Mouse (Mus musculus): ENCODE measurements around the gene Cdh26.

Gene Cdh26

DNA sequence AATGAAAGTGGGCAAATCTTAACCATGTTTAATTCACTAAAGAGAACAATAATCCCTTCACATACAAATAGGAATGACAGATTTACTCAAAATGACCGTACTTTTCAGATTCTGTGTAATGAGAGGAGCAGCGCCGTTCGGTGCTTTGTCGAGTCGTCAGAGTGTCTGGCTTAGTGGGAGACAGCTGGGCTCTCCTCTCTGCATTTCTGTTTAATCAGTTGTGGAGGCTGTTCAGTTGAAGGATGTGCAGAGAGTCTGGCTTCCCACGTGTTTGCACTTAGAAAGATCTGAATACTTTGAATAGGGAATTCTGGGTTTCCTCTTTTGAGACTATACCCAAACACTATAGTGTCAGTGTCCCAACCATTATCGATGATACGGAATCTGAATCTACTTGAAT, 7.0 kb downstream of the Cdh26 start:
- DNase-seq (ENCODE audit: low spot score) = no peak

DNA sequence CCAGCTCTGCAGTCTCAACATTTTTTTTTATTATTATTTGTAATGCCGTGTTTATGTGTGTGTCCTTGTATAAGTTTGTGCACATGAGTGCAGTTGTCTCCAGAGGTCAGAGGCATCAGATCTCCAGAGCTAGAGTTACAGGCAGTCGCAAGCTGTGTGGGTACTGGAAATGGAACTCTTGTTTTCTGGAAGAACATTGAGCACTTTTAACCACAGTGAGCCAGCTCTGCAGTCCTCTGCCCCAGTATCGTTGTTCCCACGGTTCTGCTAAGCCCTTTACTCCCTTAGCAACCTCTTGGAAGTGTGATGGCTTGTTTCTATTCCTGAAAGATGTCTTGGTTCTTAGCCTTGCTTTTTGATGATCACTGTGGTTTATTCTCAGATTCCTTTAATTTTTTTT, 19.1 kb downstream of the Cdh26 start:
- DNase-seq (ENCODE audit: low spot score) = no peak

DNA sequence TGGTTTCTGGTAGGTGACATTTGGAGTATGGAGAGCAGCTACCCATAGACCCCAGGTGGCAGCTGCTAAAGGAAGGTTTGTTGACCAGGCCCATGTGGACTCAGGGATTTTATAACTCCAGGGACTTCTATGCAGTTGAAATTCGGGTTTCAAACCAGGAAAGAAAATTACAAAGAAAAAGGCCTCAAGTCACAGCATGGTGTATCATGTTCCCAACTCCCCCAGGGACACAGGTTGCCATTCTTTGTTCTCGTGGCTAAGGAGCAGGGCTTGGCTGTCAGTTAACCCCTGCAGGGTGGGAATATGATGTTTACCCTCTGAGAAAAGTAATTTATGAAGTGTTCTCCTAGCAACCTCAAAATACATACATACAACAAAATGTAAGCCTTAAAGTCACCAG, 19.9 kb downstream of the Cdh26 start:
- no peak for DNase-seq (ENCODE audit: low spot score)

DNA sequence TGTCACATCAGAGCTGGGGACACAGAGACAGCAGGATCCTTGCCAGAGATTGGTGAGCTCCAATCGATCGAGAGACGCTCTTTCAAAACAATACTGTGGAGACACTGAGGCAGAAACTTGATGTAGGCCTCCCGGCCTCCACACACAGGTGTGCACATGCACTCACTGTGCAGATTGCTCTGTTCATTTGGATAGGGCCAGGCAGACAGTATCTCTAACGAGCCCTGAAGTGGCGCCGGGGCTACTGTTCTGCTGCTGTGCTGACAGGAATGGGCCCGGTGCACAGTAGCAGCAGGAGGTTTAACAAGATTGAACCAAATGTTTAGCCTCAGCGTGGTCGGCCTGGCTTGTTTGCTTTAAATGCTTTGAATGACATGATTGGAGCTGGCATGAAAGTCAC, 20.6 kb downstream of the Cdh26 start:
- DNase-seq (ENCODE audit: low spot score) = no peak

DNA sequence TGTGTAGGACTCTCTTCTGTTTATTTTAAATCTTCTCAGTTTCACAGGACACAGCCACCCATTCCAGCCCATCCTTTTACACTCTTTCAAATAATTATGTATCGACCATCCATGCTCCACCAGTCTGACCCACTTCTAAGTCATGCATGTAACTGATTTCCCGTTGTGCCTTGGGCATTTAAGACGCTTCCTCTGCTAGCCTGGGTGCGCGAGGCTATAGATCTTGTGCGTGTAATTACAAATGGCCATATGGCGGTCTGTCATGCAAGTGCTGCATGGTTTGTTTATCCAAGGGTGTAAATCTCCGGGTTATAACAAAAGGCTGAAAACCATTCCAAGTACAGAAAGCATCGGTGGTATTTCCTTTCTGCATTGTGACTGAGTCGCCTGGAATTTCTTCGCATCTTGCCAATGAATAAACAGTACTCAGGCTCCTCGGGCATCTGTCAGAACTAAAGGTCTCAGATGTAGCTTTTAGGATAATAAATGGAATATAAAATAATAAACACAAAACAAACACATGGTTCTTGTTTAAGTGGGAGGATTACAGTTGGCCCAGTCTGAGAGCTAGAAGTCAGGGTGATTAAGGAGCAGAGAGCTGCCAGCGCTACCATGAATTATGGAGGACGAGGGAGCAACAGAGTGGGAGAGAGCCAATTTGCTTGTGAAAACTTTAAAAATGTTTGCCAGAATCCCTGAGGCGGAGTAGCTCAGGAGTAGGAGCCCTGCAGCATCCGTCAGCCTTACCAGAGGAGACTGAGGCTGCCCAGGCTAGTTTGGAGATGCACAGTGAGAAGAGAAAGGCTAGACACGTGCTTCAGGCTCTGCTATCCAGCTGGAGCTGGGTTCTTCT, 24.6 kb downstream of the Cdh26 start:
- peak; percentile 61 for DNase-seq (ENCODE audit: low spot score)

DNA sequence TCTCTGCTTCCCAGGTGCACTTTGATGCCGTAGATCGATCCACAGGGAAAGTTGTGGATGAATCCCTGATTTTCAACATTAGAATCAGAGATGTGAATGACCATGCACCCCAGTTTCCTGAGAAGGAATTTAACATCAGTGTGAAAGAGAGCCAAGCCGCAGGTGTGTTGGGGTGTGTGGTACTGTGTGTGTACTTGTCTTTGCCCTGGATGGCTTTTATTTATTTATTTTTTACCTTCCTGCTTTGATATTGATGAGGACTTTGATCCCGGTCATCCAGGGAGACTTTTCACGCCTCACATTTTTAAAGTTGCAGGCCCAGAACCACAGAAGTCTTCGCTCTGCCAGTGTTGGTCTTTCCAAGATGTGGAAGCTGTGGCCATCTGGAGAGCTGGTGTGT, 27.1 kb downstream of the Cdh26 start:
- DNase-seq (ENCODE audit: low spot score) = no peak

DNA sequence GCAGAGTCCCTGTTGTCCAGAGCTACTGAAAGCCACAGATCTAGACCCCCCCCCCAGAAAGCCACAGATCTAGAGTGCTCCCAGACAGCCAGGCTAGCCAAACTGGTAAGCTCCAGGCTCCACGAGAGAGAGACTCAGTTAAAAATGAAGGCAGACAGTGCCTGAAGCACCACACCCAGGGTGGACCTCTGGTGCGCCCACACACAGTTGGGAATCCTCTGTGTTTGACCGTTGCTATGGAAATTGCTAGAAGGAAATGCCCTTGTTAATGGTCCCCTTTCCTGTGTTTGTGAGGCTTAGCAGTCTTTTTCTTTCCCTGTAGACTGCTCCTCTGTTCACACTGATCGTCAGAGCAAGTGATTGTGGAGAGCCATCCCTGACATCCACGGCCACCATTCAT, 30.0 kb downstream of the Cdh26 start:
- DNase-seq (ENCODE audit: low spot score) = peak; percentile 9

DNA sequence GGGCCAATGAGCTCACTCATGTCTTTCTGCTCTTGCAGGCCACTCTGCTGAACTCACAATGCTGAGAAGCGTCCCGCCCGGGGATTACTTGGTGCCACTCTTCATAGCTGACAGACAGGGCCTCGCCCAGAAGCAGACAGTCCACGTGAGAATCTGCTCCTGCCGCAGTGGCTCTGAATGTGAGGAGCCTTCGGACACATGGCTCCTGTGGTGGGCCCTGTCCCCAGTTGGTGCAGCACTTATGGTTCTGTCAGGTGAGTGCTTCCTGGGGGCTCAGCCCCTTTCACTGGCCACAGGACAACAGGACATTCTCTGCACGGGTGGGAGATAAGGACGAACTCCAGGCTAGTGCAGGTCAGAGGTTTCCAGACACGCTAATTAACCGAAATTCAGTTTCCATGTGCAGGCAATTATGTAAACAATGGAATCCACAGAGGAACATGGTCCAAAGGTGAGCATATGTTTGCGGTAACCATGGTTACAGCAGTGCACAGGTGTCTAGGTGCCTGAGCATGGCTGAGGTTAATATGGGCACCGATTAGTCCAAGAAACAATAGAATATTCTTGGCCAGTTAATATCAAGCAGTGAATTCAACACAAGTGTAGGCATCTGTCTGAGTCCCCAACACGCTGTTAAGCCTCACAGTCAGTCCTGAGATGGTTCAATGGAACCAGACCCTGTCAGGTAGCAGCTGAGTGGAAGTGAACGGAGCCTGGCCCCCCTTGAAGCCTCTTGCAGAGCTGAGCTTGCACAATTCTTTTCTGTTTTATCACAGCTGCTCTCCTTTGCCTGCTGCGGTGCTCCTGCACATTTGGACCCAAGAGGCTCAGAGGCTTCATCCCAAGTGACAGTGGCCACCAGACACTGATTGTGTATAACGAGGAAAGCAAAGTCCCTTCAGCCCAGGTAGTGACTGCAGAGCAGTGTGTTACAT, 41.5 kb downstream of the Cdh26 start:
- DNase-seq (ENCODE audit: low spot score) = no peak

DNA sequence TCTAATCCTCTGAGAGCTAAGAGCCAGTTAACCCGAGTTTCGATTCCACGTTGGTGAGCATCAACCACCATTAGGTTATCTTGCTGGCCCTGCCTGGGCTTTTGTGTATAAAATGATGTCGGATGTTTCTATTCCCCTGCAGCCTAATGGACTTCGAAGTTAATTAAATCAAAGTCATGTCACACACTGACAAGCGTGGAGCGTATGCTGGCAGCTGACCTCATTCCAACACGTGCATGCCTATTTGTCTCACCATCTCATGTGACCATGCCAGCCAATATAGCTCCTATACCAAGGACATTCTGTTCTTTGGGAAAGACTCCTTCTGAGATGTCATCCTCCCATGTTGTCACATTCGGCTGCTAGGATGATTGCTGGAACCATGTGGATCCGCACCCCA, 43.6 kb downstream of the Cdh26 start:
- DNase-seq (ENCODE audit: low spot score) = no peak

DNA sequence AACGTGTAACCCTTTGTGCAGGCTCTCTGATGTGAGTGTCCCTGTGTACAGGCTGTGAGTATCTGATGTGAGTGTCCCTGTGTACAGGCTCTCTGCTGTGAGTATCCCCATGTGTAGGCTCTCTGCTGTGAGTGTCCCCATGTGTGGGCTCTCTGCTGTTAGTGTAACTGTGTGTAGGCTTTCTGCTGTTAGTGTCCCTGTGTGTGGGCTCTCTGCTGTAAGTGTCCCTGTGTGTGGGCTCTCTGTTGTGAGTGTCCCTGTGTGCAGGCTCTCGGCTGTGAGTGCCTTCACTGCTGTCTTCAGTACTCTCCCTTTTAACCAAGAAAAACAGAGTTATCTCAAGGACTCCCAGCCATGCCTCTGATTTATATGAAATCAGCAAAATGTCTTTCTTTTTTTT, 46.9 kb downstream of the Cdh26 start:
- DNase-seq (ENCODE audit: low spot score) = no peak

DNA sequence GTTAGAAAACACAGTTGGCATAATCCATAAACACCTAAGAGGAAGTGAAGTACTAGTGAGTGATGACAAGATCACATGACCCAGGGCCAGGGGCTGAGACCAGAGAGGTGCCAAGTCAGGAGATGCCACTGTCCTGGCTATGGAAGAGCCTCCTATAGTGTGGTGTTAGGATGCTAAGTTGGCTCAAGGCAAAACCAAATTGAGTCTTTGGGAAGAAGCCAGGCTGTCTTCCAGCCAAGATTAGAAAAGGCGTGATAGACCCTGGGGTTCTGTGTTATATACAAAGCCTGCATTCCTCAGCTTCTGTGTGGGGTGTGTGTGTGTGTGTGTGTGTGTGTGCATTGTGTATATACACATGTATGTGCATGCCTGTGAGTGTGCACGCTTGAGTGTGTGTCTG, 48.7 kb downstream of the Cdh26 start:
- DNase-seq (ENCODE audit: low spot score) = no peak

DNA sequence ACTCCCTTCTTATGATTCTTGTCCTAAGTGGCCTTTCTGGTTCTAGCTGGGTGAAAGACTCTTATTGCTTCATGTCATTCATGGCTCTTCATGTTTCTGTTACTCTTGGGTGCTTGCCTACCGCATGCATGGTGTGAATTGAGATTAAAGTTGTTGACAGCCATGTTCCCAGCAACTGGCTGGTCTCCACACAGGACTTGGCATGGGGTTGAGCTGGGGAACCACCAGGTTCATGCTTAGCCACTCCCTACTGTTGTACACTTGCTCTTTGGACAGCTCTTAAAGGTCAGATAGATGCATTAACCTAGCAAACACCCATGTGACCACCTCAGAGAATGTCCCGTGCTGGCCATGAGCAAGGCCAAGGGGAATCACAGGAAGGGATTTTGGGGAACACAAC, 50.6 kb downstream of the Cdh26 start:
- no peak for DNase-seq (ENCODE audit: low spot score)

DNA sequence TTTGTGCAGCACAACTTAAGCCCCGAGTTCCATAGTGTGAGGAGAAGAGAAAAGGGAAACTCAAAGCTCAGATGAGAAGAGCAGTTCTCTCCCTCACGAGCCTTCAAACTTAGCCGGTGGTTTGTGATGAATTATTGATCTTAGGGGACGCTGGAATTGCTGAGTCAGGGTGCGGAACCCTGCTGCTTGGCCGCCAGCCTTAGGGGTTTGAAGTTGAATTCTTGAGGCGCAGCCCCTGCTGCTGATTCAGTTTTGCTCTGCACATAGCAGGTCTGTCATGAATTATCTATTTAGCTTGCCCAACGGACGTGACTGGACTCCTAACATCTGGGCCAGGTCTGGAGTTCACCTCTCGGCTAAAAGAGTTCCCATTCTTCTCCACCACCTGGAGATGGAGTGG, 53.1 kb downstream of the Cdh26 start:
- DNase-seq (ENCODE audit: low spot score) = no peak

DNA sequence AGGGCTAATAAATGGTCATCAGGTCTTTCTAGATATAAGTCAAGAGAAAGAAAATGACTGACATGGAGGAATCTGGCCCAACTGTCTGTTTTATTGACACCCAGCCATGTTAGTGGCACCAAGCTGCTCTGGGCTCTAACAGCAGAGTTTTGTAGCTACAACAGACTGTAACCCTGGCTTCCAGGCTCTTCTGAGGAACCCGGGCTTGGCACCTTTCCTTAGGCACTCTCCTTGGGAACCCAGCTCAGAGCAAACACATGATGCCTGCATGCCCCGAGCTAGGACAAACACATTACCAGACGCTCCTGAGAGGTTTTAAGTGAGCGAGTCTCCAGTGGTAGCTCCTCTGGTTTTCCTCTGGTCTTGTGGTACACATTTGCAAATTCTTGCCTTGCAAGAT, 57.9 kb downstream of the Cdh26 start:
- no peak for DNase-seq (ENCODE audit: low spot score)

DNA sequence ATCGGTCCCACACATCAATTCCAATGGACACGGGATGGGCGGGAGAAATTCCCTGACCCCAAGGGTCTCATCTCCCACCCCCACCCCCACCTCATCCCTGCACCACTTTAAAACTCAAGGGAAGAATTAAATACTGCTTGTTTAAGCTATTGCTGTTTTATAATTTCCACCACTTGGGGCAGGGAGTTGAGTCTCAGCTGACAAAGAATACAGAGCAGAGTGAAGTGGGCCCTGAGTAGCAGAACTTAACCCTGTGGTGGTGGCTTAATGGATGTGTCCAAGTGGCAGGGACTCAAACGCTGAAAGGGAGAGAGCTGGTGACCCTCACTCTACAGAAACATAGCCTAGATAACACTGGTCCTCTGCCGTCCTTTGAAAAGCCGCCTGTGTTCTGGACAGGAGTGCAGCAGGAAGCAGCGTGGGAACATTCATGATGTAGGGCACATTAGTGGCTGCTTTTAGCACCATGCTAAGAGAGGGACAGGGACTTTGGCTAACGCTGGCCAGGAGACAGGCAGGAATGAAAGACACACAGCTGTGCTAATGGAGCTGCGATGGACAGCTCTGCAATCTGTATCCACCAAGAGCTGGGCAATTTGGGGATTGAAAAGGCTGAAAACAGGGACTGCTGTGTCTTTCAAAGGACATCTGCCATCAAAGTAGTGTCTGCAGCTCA, 60.1 kb downstream of the Cdh26 start:
- no peak for DNase-seq (ENCODE audit: low spot score)

DNA sequence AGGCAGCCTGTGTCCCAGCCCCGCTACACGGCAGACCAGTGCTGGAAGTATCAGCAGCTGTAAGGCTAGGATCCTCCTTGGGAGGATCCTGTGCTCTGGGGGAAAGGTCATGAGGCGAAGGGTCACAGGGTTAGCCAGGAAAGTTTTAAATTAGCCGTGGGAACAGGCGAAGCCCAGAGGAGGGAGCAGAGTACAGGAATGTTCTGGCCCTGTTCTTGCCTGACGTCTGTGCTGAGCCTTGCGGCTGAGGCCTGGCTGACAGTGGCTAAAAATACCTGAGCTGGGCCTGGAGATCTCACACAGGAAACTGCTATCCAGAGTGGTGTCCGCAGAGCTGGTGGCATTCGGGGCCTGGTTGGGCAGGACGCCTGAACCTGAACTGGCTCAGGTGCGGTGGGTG, 63.7 kb downstream of the Cdh26 start:
- peak; percentile 44 for DNase-seq (ENCODE audit: low spot score)

DNA sequence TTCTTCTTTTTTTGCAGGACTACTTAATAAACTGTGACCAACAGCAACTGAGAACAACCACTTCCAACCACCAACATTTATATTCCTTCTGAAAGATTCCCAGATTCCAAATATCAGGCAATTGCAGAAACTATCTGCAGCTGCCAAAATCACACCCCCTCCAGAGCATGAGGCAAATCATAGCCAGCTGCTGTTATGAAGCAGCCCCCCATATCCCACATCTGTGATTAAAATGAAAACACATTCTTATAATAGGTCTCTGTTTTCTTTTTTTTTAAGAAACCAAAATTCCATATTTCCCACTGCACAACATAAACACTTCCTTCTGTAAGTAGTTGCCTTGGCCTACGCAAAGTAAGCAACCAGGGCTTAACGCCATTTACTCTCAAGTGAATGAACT, 65.5 kb downstream of the Cdh26 start:
- no peak for DNase-seq (ENCODE audit: low spot score)

DNA sequence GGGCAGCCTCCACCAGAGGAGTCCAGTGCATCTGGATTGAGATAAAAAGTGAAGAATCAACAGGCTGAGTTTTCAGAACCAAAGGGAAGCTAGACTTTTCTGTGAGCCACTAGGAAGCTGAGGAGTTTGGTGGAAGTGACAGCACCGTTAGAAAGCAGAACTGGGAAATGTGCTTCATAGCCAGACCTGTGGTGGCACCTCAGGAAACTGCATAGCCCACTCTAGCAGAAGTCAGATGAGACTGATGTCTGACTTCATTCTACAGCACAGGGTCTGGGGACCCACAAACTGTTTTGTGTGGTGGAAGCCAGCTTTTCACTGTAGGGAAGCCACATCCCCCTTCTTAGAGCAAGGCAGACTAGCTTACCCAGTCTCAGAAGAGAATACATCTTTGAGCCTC, 67.6 kb downstream of the Cdh26 start:
- no peak for DNase-seq (ENCODE audit: low spot score)

DNA sequence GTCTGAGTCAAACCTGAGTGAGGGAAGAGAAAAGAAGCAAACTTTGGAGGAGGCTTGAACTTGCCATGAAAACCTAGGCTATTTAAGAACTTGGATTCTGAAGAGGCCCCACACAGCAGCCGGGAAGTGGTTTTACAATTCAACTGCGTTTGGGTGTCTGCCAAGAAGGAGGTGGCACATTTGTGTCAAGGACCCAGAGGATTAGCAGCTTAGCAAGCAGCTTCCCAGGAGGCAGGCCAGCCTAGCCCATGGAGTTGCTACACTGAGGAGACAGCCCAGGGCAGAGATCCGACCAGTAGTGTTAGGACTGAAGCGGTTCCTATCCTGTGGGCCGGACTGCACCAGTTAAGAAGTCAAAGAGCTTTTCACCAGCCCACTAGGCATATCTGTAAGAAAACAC, 68.1 kb downstream of the Cdh26 start:
- DNase-seq (ENCODE audit: low spot score) = no peak

DNA sequence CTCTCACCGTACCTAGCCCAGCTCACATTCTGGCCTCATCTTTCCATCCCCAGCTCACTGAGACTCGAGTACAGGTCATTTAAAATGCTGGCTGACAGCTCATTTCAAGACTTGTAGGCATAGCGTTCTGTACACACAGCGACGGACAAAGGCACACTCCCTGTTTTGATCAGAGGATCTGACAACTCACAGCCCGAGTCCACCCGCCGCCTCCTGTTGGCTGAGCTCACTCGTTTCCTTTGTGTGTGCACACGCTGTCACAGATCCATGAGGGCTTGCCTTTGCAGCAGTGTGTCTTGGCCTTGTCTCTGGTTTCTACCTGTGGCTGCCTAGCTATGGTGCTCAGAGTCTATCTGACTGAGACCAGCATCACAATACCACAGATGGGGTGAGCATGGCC, 72.1 kb downstream of the Cdh26 start:
- DNase-seq (ENCODE audit: low spot score) = no peak

DNA sequence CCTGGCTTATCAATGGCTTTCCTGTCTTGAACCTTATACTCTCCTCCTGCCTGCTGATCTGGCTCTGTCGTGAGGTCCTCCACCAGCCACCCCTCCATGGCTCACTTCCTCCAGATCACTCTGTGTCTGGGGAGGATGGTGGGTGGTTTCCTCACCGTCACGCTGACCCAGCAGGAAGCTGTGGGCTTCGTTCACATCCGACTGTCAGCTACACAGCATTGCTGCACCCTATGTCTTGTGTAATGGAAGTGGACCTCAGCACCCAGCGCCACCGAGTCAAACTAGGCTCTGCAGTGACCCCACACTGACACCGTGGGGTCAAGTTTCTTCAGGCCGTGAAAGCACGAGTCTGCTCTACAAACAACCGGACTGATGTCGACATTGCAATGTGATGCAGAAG, 75.7 kb downstream of the Cdh26 start:
- no peak for DNase-seq (ENCODE audit: low spot score)

DNA sequence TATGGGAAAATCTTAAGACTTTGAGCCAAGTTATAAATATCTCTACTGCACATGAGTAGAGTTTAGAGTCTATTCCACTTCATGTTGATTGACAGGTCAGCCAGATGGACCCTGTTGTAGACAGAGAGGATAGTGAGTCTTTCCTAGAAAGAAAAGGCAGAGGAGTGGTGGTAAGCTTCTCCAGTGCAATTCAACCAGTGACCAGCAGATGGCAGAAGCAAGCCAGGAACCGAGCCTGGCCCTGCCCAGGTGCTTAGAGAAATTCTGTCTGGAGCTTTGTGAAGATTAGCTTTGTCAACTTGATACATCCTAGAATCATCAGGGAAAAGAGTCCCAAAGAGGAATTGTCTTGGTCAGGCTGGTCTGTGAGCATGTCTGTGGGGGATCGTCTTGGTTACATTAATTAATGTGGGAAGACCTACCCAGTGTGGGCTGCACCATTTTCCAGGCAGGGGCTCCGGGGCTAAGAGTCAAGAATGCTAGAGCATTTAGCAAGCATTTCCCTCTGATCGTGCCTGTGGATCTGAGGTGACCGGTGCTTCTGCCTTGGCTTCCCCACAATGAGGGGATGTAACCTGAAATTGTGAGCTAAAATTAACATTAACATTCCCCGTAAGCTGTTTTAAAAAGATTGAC, 77.2 kb downstream of the Cdh26 start:
- peak; percentile 88 for DNase-seq (ENCODE audit: low spot score)
